Mouse (Mus musculus) heart, embryonic 15.5 days (tissue): Measurements from ENCODE around the gene Ush2a. TPM values are rescaled to one million over a fixed set of nuclear protein-coding genes. Genes with fewer than 3 reads are reported as not detected.

Experiments used
- ATAC-seq: fragments of 200-750 bp; cut with Nextera tagmentation; replicated peaks from 2 replicates; pipeline ENCODE4 v1.8.0; 2017; ENCODE audit warnings: low read depth, moderate TSS enrichment; ENCODE audit not compliant: insufficient number of reproducible peaks, insufficient read depth, low FRiP score
- H3K27ac ChIP-seq: fragments of 300-500 bp; sonication (generic); 2 replicates; pipeline ENCODE4 v1.5.1; 2015; ENCODE audit warnings: mild to moderate bottlenecking, inconsistent platforms
- H3K27me3 ChIP-seq: fragments of 300-500 bp; sonication (generic); 2 replicates; pipeline ENCODE4 v1.6.1; 2015; ENCODE audit warnings: inconsistent platforms
- H3K36me3 ChIP-seq: fragments of 300-500 bp; sonication (generic); 2 replicates; pipeline ENCODE4 v1.6.1; 2015; ENCODE audit warnings: mild to moderate bottlenecking, inconsistent platforms
- H3K4me1 ChIP-seq: fragments of 300-500 bp; sonication (generic); replicated peaks from 2 replicates; pipeline ENCODE4 v1.6.1; 2015; ENCODE audit warnings: inconsistent platforms
- H3K4me2 ChIP-seq: fragments of 300-500 bp; sonication (generic); 2 replicates; pipeline ENCODE4 v1.6.1; 2015; ENCODE audit warnings: inconsistent platforms, mild to moderate bottlenecking, moderate library complexity
- H3K4me3 ChIP-seq: fragments of 300-500 bp; sonication (generic); 2 replicates; pipeline ENCODE4 v1.5.1; 2015; ENCODE audit warnings: mild to moderate bottlenecking, inconsistent platforms
- H3K9ac ChIP-seq: fragments of 300-500 bp; sonication (generic); 2 replicates; pipeline ENCODE4 v1.6.1; 2015; ENCODE audit warnings: mild to moderate bottlenecking, inconsistent platforms
- H3K9me3 ChIP-seq: fragments of 300-500 bp; sonication (generic); replicated peaks from 2 replicates; pipeline ENCODE4 v1.6.1; 2016; ENCODE audit warnings: inconsistent platforms
- WGBS: fragments of 180-500 bp; shearing (Covaris S2); methylation state at CpG from one replicate; pipeline ENCODE4 v1.1.7; 2015; ENCODE audit warnings: mixed read lengths; 5-methylcytosine and 5-hydroxymethylcytosine counted together
- polyA plus RNA-seq: library from polyadenylated mRNA; unstranded; fragments of >200 nt; fragmentation: Nextera tagmentation; extraction: Ambion mirVana; gene quantifications from 2 replicates; pipeline ENCODE4 v1.2.1, GENCODE M21; 2015

The Ush2a gene
- polyA plus RNA-seq, 1 experiment from 2014 or later: 0.05 TPM

DNA sequence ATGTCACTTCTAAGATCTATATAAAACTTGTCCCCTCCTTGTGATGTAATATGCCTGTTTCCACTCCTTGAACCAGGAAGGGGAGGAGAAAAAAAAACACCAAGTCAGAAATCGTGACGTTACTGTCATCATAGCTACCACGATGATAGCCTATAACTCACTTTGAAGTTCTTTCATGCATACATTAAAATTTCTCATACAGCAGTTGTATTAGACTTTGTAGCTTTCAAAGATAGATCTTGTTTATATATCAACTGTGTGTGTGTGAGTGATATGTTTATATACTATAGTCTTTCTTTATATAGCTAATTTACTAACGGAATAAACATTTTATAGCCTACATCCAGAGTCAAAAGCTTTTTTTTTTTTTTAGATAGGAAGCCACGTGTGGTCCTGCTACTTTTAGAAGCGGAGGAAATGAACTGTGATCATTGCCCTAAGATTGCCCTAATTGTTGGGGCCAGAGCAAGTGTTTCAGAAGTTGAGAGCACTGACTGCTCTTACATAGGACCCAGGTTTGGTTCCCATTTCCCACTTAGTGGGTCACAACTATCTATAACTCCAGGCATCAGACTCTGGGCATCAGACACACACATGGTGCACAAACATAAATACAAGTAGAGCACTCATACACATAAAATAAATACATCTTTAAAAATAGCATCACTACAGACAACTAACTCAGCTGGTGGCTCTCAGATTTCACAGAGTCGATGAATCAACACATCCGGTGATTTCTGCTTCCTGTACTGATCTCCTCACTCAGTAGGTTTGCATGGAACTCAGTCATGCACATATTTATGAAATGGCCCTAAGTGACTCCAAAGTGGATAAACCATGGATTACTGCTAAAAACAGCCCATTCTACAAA, 413.1 kb downstream of the Ush2a start:
- no peak overlapping the region for H3K4me2 ChIP-seq
- H3K27ac ChIP-seq: no peak overlapping the region
- H3K4me1 ChIP-seq: no peaks in the 10 kb centered on the region
- no peaks in the 10 kb centered on the region for H3K9me3 ChIP-seq
- 60% methylated on average over 8 of the region's 8 CpGs for WGBS
- H3K27me3 ChIP-seq: no peaks in the 10 kb centered on the region
- no peak for ATAC-seq
- H3K36me3 ChIP-seq: no peaks in the 10 kb centered on the region
- no peak overlapping the region for H3K4me3 ChIP-seq
- no peak overlapping the region for H3K9ac ChIP-seq

DNA sequence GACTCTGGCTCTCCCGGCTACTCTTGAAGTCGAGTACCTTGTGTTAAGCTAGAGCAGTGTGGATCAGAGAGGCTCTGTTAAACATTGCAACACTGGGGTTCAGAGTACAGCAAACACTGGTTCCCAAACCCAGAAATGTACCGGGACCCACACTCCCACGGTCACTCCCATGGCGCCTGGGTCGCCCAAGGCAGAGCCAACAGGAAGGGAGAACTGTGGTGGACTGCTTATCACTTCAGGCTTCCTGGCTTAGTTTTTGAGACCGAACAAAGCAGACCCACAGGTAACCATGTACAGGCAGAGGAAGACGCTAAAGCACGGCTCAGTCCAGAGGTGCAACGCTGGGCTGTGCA, 413.7 kb downstream of the Ush2a start:
- no peak overlapping the region for H3K4me2 ChIP-seq
- H3K9ac ChIP-seq: no peak overlapping the region
- 69% methylated on average over 10 of the region's 10 CpGs for WGBS
- H3K4me1 ChIP-seq: no peaks in the 10 kb centered on the region
- ATAC-seq: no peak
- no peak overlapping the region for H3K27ac ChIP-seq
- H3K27me3 ChIP-seq: no peaks in the 10 kb centered on the region
- no peak overlapping the region for H3K4me3 ChIP-seq
- H3K36me3 ChIP-seq: no peaks in the 10 kb centered on the region
- H3K9me3 ChIP-seq: no peaks in the 10 kb centered on the region

DNA sequence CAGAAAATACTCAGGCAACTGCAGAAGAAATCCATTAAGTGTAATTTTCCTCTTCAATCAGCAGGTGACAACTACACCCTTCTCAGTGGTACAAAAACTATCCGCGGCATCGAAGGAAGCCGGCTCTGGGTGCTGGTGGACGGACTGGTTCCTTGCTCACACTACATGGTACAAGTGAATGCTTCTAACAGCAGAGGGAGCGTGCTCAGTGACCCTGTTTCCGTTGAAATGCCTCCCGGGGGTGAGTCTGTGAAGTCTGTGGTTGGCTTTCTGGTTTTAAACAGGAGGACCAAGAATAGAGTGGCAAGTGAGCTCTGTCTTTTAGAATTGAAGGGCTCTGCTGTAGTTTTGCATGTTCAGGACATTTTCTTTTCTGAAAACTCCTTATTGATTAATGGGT, 416.4 kb downstream of the Ush2a start:
- Histone ChIP-seq H3K36me3 (no peaks in the 10 kb centered on the region), H3K4me2 (no peak overlapping the region), H3K9me3 (no peaks in the 10 kb centered on the region), H3K27me3 (no peaks in the 10 kb centered on the region), H3K4me3 (no peak overlapping the region), H3K4me1 (no peaks in the 10 kb centered on the region), H3K9ac (no peak overlapping the region), H3K27ac (no peak overlapping the region)
- 55% methylated on average over 8 of the region's 8 CpGs for WGBS
- no peak for ATAC-seq

DNA sequence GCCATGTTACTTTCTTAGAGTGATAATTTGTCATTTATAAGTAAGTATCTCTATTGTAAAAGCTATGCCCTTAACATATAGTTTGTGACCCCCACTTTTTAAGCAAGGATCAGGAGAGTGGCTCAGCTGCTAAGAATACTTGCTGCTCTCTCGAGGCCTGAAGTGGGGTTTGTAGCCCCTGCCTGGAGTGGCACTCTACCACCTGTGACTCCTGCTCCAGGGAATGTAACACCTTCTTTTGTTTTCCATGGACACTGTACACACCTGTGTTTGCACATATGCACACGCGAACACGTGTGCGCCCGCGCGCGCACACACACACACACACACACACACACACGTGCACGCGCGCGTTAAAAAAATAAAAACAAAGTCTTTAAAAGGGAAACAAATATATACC, 424.5 kb downstream of the Ush2a start:
- Histone ChIP-seq H3K27me3 (no peaks in the 10 kb centered on the region), H3K4me1 (no peaks in the 10 kb centered on the region), H3K27ac (no peak overlapping the region), H3K36me3 (no peaks in the 10 kb centered on the region), H3K9ac (no peak overlapping the region), H3K4me3 (no peak overlapping the region), H3K9me3 (peaks cover 2% of the 10 kb centered on the region; the same call in 1 of the 2 replicates), H3K4me2 (no peak overlapping the region)
- WGBS: 94% methylated on average over 14 of the region's 14 CpGs
- ATAC-seq: no peak

DNA sequence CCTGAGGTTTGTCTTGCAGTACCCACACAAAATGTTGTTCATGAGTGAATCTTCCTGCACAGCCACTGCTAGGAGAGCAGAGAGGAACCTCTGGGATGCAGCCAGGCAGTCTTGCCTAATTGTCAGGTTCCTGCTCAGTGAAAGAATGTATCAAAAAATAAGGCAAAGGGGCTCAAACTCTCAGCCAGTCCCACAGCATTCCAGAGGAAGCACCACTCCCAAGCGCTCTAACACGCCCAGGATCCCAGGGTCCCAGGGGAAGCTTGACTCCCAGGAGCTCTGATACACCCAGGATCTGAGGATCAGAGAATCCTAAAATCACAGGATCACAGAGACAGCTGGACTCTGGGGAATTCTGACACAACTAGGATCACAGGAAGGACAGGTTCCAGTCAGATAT, 434.5 kb downstream of the Ush2a start:
- Histone ChIP-seq H3K9me3 (peaks cover 3% of the 10 kb centered on the region; the same call in 1 of the 2 replicates), H3K4me3 (no peak overlapping the region), H3K36me3 (no peaks in the 10 kb centered on the region), H3K4me2 (no peak overlapping the region), H3K27me3 (no peaks in the 10 kb centered on the region), H3K9ac (no peak overlapping the region), H3K27ac (no peak overlapping the region), H3K4me1 (no peaks in the 10 kb centered on the region)
- WGBS: 76% methylated on average over 2 of the region's 2 CpGs
- ATAC-seq: no peak

DNA sequence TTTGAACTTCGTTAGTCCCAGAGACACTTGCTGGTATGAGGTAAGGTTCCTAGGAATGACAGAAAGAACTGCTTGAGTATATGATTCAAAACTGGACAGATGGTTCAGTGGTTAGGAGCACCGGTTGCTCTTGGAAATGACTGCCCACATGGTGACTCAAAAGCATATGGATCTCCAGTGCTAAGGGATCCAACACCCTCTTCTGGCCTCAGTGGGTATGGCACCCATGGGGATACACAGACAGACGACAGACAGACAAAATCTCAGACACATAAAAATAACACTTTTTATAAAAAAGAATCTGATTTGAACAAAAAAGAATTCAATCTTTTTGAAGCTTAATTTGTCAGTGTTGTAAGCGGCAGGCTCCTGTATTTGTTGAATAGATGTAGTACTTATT, 446.4 kb downstream of the Ush2a start:
- WGBS: 84% methylated on average over 4 of the region's 4 CpGs

DNA sequence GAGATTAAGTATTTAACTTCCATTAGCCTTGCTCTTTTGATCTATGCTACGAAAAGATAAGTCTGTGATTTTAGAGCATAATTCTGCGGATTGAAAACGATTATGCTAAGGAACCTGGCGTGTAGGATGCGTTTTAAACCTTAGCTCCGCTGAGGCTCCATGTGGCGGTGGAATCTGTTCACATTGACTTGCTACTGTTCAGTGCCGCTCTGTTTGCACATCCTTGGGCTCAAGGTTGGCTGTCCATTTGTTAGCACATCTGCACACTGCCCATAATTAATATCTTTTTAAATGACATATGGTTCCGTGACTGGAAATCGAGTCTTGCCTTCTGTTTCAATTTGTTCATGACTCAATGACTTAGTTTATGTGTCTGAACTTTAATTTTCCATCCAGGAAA, 446.9 kb downstream of the Ush2a start:
- no peak overlapping the region for H3K4me3 ChIP-seq
- no peaks in the 10 kb centered on the region for H3K36me3 ChIP-seq
- 92% methylated on average over 10 of the region's 10 CpGs for WGBS
- no peak for ATAC-seq
- no peak overlapping the region for H3K4me2 ChIP-seq
- no peaks in the 10 kb centered on the region for H3K27me3 ChIP-seq
- H3K9me3 ChIP-seq: no peaks in the 10 kb centered on the region
- H3K27ac ChIP-seq: no peak overlapping the region
- no peaks in the 10 kb centered on the region for H3K4me1 ChIP-seq
- H3K9ac ChIP-seq: no peak overlapping the region

More for the DNA sequence above, 446.4 kb downstream of the Ush2a start:
- Histone ChIP-seq H3K27ac (no peak overlapping the region), H3K27me3 (no peaks in the 10 kb centered on the region), H3K9me3 (no peaks in the 10 kb centered on the region), H3K9ac (no peak overlapping the region), H3K4me2 (no peak overlapping the region), H3K4me3 (no peak overlapping the region), H3K4me1 (no peaks in the 10 kb centered on the region), H3K36me3 (no peaks in the 10 kb centered on the region)
- ATAC-seq: no peak

DNA sequence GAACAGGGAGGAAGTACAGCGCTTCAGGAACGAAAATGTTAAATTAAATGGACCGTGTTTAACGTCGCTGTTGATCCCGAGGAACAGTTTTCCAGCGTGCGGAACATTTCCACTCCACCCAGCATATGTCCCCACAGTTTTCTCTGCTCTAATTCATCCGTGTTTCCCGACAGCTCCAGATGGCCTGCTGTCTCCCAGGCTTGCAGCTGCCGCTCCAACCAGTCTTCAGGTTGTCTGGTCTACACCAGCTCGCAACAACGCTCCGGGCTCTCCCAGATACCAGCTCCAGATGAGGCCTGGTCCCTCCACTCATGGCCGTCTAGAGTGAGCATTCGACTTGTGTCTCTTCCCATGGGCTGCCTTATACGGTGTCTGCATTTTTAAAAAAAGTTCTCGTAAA, 452.3 kb downstream of the Ush2a start:
- WGBS: 84% methylated on average over 18 of the region's 18 CpGs
- H3K4me3 ChIP-seq: no peak overlapping the region
- ATAC-seq: no peak
- no peak overlapping the region for H3K4me2 ChIP-seq
- no peak overlapping the region for H3K9ac ChIP-seq
- no peaks in the 10 kb centered on the region for H3K4me1 ChIP-seq
- H3K27me3 ChIP-seq: no peaks in the 10 kb centered on the region
- no peak overlapping the region for H3K27ac ChIP-seq
- no peaks in the 10 kb centered on the region for H3K36me3 ChIP-seq
- no peaks in the 10 kb centered on the region for H3K9me3 ChIP-seq

DNA sequence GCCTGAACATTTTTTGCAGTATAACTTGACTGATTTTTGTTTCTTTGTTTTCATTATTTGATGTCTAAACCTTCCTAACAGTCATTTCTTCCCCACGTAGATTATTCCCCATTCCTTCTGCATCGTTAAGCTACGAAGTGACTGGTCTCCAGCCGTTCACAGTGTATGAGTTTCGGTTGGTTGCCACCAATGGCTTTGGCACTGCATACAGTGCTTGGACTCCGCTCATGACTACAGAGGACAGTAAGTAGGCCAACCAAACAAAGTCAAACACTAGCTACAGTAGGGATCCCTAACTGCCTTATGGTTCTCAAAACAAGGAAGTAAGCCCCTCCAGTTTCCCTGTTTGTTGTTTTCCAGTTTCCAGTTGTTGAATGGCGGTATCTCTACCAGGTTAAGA, 453.1 kb downstream of the Ush2a start:
- H3K27ac ChIP-seq: no peak overlapping the region
- H3K4me3 ChIP-seq: no peak overlapping the region
- no peaks in the 10 kb centered on the region for H3K9me3 ChIP-seq
- no peaks in the 10 kb centered on the region for H3K27me3 ChIP-seq
- H3K4me2 ChIP-seq: no peak overlapping the region
- no peak overlapping the region for H3K9ac ChIP-seq
- WGBS: 91% methylated on average over 7 of the region's 7 CpGs
- no peaks in the 10 kb centered on the region for H3K36me3 ChIP-seq
- ATAC-seq: no peak
- H3K4me1 ChIP-seq: no peaks in the 10 kb centered on the region

DNA sequence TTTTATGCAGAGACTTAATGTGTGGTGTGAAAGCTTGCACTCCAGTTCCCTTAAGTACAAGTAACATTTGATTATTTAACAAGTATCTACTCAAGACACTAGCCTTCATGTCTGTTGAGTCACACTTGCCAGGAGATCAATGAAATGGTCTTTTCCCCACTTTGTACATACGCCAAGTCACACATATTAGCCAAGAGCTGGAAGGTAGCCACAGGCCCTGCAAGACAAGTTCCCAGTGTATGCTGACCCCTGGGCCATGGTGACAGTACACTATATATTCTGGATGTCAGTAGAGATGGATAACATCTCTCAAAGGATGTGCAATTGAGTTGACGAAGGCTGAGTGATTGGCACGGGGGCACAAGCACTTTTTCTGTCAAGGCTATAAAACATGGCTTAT, 455.1 kb downstream of the Ush2a start:
- 65% methylated on average over 3 of the region's 3 CpGs for WGBS
- no peak for ATAC-seq
- Histone ChIP-seq H3K4me1 (no peaks in the 10 kb centered on the region), H3K36me3 (no peaks in the 10 kb centered on the region), H3K4me2 (no peak overlapping the region), H3K9ac (no peak overlapping the region), H3K27ac (no peak overlapping the region), H3K9me3 (no peaks in the 10 kb centered on the region), H3K4me3 (no peak overlapping the region), H3K27me3 (no peaks in the 10 kb centered on the region)

DNA sequence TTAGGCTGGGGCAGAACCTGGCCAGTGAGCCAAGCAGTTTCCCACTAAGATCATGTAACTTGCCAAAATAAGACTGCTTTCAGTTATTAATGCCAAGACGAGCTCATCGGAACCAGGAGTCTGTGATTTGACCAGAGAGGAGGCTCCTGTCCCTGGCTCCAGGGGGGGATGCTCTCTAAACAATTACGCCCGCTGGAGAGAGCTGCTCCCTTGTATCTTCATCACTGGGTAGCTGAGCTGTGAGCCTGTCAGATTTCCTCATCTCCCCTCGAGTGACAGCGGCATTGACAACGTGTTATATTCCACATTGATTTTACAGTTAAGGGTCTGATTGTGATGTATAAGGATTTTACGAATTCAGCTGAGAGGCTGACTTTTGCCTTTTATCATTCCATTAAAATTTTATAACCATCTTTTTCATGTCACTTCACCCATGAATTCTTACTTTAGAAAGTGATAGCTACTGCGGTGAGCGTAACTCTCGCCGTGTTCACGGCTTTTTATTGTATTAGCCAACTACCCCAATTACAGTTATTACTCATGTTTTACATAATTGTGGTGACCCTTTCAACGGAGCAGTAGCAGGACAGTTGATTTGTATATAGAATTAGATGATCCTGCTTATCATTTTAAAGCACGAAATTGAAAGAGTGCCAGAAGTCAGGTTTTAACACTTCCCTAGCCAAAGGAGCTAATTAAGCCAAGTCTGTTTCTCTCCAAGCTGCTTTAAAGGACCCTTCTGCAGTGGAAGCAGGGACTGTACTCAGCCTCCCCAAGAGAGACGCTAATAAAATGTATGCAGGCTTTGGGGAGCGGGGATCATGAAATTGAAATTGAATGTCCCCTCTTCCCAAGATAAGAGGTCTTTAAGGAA, 463.5 kb downstream of the Ush2a start:
- Histone ChIP-seq H3K36me3 (no peaks in the 10 kb centered on the region), H3K27me3 (no peaks in the 10 kb centered on the region), H3K9ac (no peak overlapping the region), H3K9me3 (no peaks in the 10 kb centered on the region), H3K4me3 (no peak overlapping the region), H3K27ac (no peak overlapping the region), H3K4me1 (no peaks in the 10 kb centered on the region), H3K4me2 (no peak overlapping the region)
- 63% methylated on average over 17 of the region's 17 CpGs for WGBS
- no peak for ATAC-seq
